Mouse (Mus musculus): Measurements from ENCODE around the gene Gm17334. TPM values are rescaled to one million over a fixed set of nuclear protein-coding genes. Genes with fewer than 3 reads are reported as not detected.
A peak's percentile ranks its signal among the peaks of the same experiment; 100 is the strongest.

The Gm17334 gene
- polyA plus RNA-seq, 1 experiment from 2014 or later, result 0.31 TPM

DNA sequence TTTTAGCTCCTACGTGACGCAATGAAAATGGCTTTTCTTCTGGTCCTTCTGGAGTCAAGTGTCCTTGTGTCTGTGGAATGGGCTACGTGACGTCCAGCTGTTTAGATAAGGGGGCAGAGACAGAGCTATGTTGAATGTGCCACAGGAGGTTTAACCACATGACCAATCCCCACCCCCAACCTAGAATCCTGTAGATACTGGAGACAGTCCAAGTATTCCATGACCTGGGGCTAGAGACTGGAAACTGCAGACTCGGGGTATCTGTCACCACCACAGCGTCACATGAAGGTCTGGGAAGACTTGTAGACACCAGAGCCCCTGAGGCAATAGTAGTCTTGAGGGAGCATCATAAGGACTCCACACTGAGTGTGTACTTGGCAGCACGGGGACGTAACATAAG is 22.8 kb upstream of the Gm17334 start:
- Histone ChIP-seq H3K9me3 (no peaks in the 10 kb centered on the region), H3K27me3 (no peaks in the 10 kb centered on the region), H3K36me3 (no peaks in the 10 kb centered on the region), H3K9ac (replicated peaks) (no peak overlapping the region), H3K4me2 (no peak overlapping the region), H3K27ac (0 out of 2 replicates have a peak overlapping the region, but pooled peaks have one; percentile 19), H3K4me1 (replicated peaks) (peaks cover 13% of the 10 kb centered on the region; the same call in 1 of the 2 replicates), H3K4me3 (replicated peaks) (no peak overlapping the region)
- 74% methylated on average over 8 of the region's 8 CpGs for WGBS
- no peak for ATAC-seq (ENCODE audit: insufficient number of reproducible peaks, insufficient read depth, low FRiP score, low TSS enrichment, low read depth)

DNA sequence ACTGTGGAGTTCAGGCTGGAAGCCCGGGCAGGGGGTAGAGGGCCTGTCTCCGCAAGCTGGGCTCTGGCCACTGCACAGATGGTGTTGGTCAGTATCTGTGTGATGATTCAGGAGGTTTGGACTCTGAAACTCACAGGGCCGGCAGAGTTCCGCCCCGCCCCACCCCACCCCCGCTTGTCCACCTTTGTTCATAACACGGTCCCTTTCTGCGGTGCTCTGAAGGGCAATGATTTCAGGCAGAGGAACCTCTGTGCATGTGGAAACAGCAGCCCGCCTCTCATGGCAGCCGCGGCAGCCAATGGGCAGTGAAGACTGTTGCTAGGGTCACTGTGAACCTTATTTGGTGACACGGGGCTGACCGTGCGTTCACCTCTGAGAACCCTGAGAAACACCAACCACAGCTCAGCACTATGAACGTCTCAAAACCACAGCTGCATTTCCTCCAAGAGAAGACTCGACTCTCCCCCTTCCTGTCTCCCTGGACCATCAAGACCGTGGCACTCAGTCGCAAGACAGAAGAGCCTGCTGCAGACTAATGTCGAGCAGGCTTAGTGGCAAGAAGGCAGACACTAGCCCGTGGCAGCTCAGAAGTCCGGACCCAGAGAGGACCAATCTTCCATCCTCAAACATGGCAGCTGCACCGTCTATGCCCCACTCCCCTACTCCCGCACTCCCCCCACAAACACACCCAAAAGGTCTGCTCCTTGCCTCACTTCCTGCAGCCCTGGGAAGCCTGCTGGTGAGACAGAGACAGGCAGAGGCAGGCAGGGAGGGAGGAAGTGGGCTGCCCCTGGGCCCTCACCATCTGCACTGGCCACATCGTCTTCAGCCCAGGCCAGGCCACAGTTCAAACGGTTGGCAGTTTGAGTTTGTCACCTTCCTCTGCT is 21.9 kb upstream of the Gm17334 start:
- H3K4me3 ChIP-seq (replicated peaks), result no peak overlapping the region
- no peak overlapping the region for H3K9ac ChIP-seq (replicated peaks)
- H3K4me2 ChIP-seq, result no peak overlapping the region
- H3K27me3 ChIP-seq, result no peaks in the 10 kb centered on the region
- no peak for ATAC-seq (ENCODE audit: insufficient number of reproducible peaks, insufficient read depth, low FRiP score, low TSS enrichment, low read depth)
- 0 out of 2 replicates have a peak overlapping the region, but pooled peaks have one; percentile 17 for H3K27ac ChIP-seq
- H3K9me3 ChIP-seq, result 0 out of 2 replicates have a peak, but pooled peaks cover 5% of the 10 kb centered on the region
- peaks cover 13% of the 10 kb centered on the region; the same call in 1 of the 2 replicates for H3K4me1 ChIP-seq (replicated peaks)
- H3K36me3 ChIP-seq, result no peaks in the 10 kb centered on the region
- 66% methylated on average over 25 of the region's 25 CpGs for WGBS

- Histone ChIP-seq H3K9ac (replicated peaks) (no peak overlapping the region), H3K4me2 (no peak overlapping the region), H3K4me1 (replicated peaks) (peaks cover 15% of the 10 kb centered on the region; the same call in 1 of the 2 replicates), H3K27me3 (no peaks in the 10 kb centered on the region), H3K9me3 (0 out of 2 replicates have a peak, but pooled peaks cover 5% of the 10 kb centered on the region), H3K27ac (no peak overlapping the region), H3K36me3 (no peaks in the 10 kb centered on the region), H3K4me3 (replicated peaks) (no peak overlapping the region)
- ATAC-seq (ENCODE audit: insufficient number of reproducible peaks, insufficient read depth, low FRiP score, low TSS enrichment, low read depth), result no peak
- WGBS, result 76% methylated on average over 3 of the region's 3 CpGs
These were observed 21.0 kb upstream of the Gm17334 start for GRCm38 (mm10) chr11:53794015-53794414.

GRCm38 (mm10) chr11:53792986-53793385 is 20.0 kb upstream of the Gm17334 start:
- H3K27ac ChIP-seq, result no peak overlapping the region
- WGBS, result 67% methylated on average over 3 of the region's 3 CpGs

DNA sequence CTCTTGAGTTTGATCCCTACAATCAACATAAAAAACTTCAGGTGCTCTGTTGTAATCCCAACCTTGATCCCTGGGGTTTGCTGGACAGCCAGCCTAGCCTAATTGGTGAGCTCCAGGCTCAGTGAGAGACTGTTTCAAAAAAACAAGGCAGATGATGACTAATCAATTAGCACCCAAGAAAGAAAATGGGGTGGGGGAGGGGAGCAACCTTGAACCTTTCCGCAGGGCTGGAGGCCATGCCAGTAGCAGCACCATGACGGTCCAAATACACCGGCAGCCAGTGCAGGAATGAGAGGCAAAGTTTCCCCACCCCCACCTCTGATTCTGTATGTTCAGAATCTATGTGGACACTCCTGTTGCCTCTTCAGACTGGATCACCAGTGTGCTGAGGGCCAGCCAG is 16.3 kb upstream of the Gm17334 start:
- no peak overlapping the region for H3K9ac ChIP-seq (replicated peaks)
- 62% methylated on average over 3 of the region's 3 CpGs for WGBS
- H3K9me3 ChIP-seq, result 0 out of 2 replicates have a peak, but pooled peaks cover 5% of the 10 kb centered on the region
- ATAC-seq (ENCODE audit: insufficient number of reproducible peaks, insufficient read depth, low FRiP score, low TSS enrichment, low read depth), result no peak
- H3K36me3 ChIP-seq, result no peaks in the 10 kb centered on the region
- H3K27ac ChIP-seq, result no peak overlapping the region
- H3K27me3 ChIP-seq, result no peaks in the 10 kb centered on the region
- no peak overlapping the region for H3K4me2 ChIP-seq
- no peak overlapping the region for H3K4me3 ChIP-seq (replicated peaks)
- H3K4me1 ChIP-seq (replicated peaks), result peaks cover 2% of the 10 kb centered on the region; the same call in 1 of the 2 replicates

More at GRCm38 (mm10) chr11:53792986-53793385, 20.0 kb upstream of the Gm17334 start:
- Histone ChIP-seq H3K27me3 (no peaks in the 10 kb centered on the region), H3K4me3 (replicated peaks) (no peak overlapping the region), H3K4me1 (replicated peaks) (peaks cover 15% of the 10 kb centered on the region; the same call in 1 of the 2 replicates), H3K4me2 (no peak overlapping the region), H3K9me3 (0 out of 2 replicates have a peak, but pooled peaks cover 5% of the 10 kb centered on the region), H3K9ac (replicated peaks) (no peak overlapping the region), H3K36me3 (no peaks in the 10 kb centered on the region)
- ATAC-seq (ENCODE audit: insufficient number of reproducible peaks, insufficient read depth, low FRiP score, low TSS enrichment, low read depth), result no peak

DNA sequence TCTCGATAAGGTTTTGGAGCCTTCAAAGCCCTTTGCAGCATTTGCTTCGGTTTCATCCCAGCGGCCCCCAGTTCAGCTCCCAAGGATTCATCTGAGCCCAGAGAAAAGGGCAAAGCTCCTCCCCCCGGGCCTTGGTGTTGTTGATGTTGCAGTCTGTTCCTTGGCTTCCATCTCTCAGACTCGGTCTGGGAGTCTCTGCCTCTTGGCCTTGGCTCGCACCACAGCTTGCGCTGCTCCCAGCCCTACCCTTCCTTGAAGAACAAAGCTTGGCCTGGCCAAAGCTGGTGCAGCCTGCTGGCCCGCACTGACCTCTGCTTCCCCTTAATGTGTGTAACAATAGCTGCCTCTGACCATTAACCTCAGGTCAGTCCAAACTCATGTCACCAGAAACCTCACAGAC is 15.2 kb upstream of the Gm17334 start:
- no peak overlapping the region for H3K4me2 ChIP-seq
- H3K27me3 ChIP-seq, result no peaks in the 10 kb centered on the region
- H3K9ac ChIP-seq (replicated peaks), result no peak overlapping the region
- no peak overlapping the region for H3K27ac ChIP-seq
- H3K36me3 ChIP-seq, result no peaks in the 10 kb centered on the region
- H3K9me3 ChIP-seq, result 0 out of 2 replicates have a peak, but pooled peaks cover 5% of the 10 kb centered on the region
- H3K4me3 ChIP-seq (replicated peaks), result no peak overlapping the region
- no peak for ATAC-seq (ENCODE audit: insufficient number of reproducible peaks, insufficient read depth, low FRiP score, low TSS enrichment, low read depth)
- 77% methylated on average over 8 of the region's 8 CpGs for WGBS
- H3K4me1 ChIP-seq (replicated peaks), result 0 out of 2 replicates have a peak, but pooled peaks cover 2% of the 10 kb centered on the region

DNA sequence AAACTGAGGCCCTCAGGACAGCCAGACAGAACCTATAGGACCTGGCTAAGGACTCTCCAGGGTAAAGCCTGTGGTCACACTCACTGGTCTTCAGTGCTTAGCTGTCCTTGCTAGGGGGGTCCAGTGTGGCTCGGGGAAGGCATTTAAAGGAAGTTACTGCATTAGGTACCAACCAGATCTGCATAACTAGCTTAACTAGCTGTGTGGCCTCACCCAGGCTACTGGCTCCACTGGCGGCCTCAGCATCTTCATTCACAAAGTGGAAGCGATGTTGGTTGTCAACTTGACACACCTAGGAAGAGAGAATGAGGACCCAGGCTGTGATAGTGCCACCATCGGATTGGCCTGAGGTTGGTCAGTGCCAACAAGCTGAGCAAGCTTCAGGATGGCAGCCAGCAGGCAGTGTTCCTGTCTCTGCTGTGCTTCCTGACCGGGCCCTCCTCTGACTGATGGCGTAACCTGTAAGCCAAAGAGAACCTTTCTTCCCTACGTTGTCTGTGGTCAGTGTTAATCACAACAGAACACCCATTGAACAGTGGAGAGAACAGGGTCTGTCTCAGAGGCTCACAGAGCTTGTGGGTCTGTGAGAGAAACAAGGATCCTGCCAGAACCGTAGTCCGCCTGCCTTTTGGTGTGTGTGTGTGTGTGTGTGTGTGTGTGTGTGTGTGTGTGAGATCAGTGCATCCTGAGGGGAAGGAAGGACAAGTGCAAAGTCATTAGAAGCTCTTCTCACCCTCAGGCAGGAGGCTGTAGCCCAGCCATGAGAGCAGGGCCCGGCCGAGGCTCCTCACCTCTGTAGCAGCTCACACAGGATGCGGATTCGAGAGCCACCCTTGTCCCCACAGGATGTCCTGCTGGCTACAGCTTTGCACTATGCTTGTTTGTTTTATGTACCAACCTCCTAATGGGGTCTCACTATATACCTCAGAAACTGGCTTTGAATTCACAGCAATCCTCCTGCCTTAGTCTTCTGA is 13.4 kb upstream of the Gm17334 start:
- Histone ChIP-seq H3K4me1 (replicated peaks) (0 out of 2 replicates have a peak, but pooled peaks cover 2% of the 10 kb centered on the region), H3K4me3 (replicated peaks) (no peak overlapping the region), H3K36me3 (no peaks in the 10 kb centered on the region), H3K4me2 (no peak overlapping the region), H3K9ac (replicated peaks) (no peak overlapping the region), H3K9me3 (0 out of 2 replicates have a peak, but pooled peaks cover 5% of the 10 kb centered on the region), H3K27me3 (no peaks in the 10 kb centered on the region), H3K27ac (no peak overlapping the region)
- ATAC-seq (ENCODE audit: insufficient number of reproducible peaks, insufficient read depth, low FRiP score, low TSS enrichment, low read depth), result no peak
- 82% methylated on average over 13 of the region's 13 CpGs for WGBS

GRCm38 (mm10) chr11:53785311-53785936 is 12.4 kb upstream of the Gm17334 start:
- Histone ChIP-seq H3K4me1 (replicated peaks) (0 out of 2 replicates have a peak, but pooled peaks cover 2% of the 10 kb centered on the region), H3K4me3 (replicated peaks) (no peak overlapping the region), H3K9me3 (0 out of 2 replicates have a peak, but pooled peaks cover 4% of the 10 kb centered on the region), H3K4me2 (no peak overlapping the region), H3K27ac (no peak overlapping the region), H3K36me3 (no peaks in the 10 kb centered on the region), H3K27me3 (no peaks in the 10 kb centered on the region), H3K9ac (replicated peaks) (no peak overlapping the region)
- ATAC-seq (ENCODE audit: insufficient number of reproducible peaks, insufficient read depth, low FRiP score, low TSS enrichment, low read depth), result no peak
- WGBS, result 87% methylated on average over 3 of the region's 3 CpGs

DNA sequence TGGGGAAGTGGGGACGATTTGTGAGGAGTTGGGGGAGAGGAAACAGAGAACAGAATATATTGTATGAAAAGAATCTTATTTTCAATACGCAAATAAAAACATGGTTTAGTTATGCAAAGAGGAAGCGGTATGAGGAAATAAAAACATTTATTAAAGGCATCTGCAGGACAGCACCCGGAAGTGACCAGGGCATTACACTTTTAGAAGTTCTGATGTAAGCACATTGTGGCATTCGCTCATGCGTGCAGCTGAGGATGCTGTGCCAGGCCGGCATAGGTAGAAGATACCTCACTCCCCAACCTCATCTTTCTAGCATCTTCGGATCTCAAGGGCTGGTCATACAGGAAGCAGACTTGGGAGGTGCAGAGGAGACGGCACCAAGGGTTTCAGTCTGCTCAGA is 10.3 kb upstream of the Gm17334 start:
- Histone ChIP-seq H3K36me3 (peaks cover 4% of the 10 kb centered on the region; the same call in 1 of the 2 replicates), H3K9ac (replicated peaks) (no peak overlapping the region), H3K9me3 (no peaks in the 10 kb centered on the region), H3K4me1 (replicated peaks) (no peaks in the 10 kb centered on the region), H3K27me3 (no peaks in the 10 kb centered on the region), H3K4me2 (no peak overlapping the region), H3K4me3 (replicated peaks) (no peak overlapping the region), H3K27ac (no peak overlapping the region)
- no peak for ATAC-seq (ENCODE audit: insufficient number of reproducible peaks, insufficient read depth, low FRiP score, low TSS enrichment, low read depth)
- 88% methylated on average over 9 of the region's 9 CpGs for WGBS

GRCm38 (mm10) chr11:53781964-53782363 is 9.0 kb upstream of the Gm17334 start:
- ATAC-seq (ENCODE audit: insufficient number of reproducible peaks, insufficient read depth, low FRiP score, low TSS enrichment, low read depth), result no peak
- H3K36me3 ChIP-seq, result peaks cover 15% of the 10 kb centered on the region; the same call in 1 of the 2 replicates
- H3K4me1 ChIP-seq (replicated peaks), result no peaks in the 10 kb centered on the region
- no peak overlapping the region for H3K9ac ChIP-seq (replicated peaks)
- H3K27ac ChIP-seq, result no peak overlapping the region
- no peaks in the 10 kb centered on the region for H3K27me3 ChIP-seq
- no peak overlapping the region for H3K4me3 ChIP-seq (replicated peaks)
- H3K4me2 ChIP-seq, result no peak overlapping the region
- H3K9me3 ChIP-seq, result no peaks in the 10 kb centered on the region
- WGBS, result 89% methylated on average over 7 of the region's 7 CpGs
